Mouse (Mus musculus) stomach, embryonic 15.5 days (tissue): Measurements from ENCODE around the gene Agtpbp1. TPM values are rescaled to one million over a fixed set of nuclear protein-coding genes. Genes with fewer than 3 reads are reported as not detected.

ENCODE experiments used
- ATAC-seq: fragments of 200-750 bp; cut with Nextera tagmentation; 2 replicates; pipeline ENCODE4 v1.8.0; 2017; ENCODE audit warnings: low read depth, moderate number of reproducible peaks, moderate TSS enrichment; ENCODE audit not compliant: insufficient read depth, low FRiP score
- H3K27ac ChIP-seq: fragments of 300-500 bp; sonication (generic); 2 replicates; pipeline ENCODE4 v1.5.1; 2015; ENCODE audit warnings: mild to moderate bottlenecking, inconsistent platforms
- H3K27me3 ChIP-seq: fragments of 300-500 bp; sonication (generic); replicated peaks from 2 replicates; pipeline ENCODE4 v1.6.1; 2015; ENCODE audit warnings: inconsistent platforms
- H3K36me3 ChIP-seq: fragments of 300-500 bp; sonication (generic); 2 replicates; pipeline ENCODE4 v1.6.1; 2015; ENCODE audit warnings: inconsistent platforms
- H3K4me1 ChIP-seq: fragments of 300-500 bp; sonication (generic); 2 replicates; pipeline ENCODE4 v1.6.1; 2015; ENCODE audit warnings: inconsistent platforms
- H3K4me2 ChIP-seq: fragments of 300-500 bp; sonication (generic); 2 replicates; pipeline ENCODE4 v1.6.1; 2015; ENCODE audit warnings: mild to moderate bottlenecking, inconsistent platforms
- H3K4me3 ChIP-seq: fragments of 300-500 bp; sonication (generic); replicated peaks from 2 replicates; pipeline ENCODE4 v1.5.1; 2015; ENCODE audit warnings: inconsistent platforms
- H3K9ac ChIP-seq: fragments of 300-500 bp; sonication (generic); 2 replicates; pipeline ENCODE4 v1.6.1; 2015; ENCODE audit warnings: inconsistent platforms
- H3K9me3 ChIP-seq: fragments of 300-500 bp; sonication (generic); 2 replicates; pipeline ENCODE4 v1.6.1; 2016; ENCODE audit warnings: inconsistent platforms
- WGBS: fragments of 180-500 bp; shearing (Covaris S2); methylation state at CpG from one replicate; pipeline ENCODE4 v1.1.7; 2015; 5-methylcytosine and 5-hydroxymethylcytosine counted together
- polyA plus RNA-seq: library from polyadenylated mRNA; unstranded; fragments of >200 nt; fragmentation: Nextera tagmentation; extraction: Ambion mirVana; gene quantifications from 2 replicates; pipeline ENCODE4 v1.2.1, GENCODE M21; 2015

Gene Agtpbp1
- polyA plus RNA-seq, 1 experiment from 2014 or later, result 20.1 TPM

- Histone ChIP-seq H3K9me3 (no peaks in the 10 kb centered on the region), H3K9ac (no peak overlapping the region), H3K27ac (no peak overlapping the region), H3K27me3 (no peaks in the 10 kb centered on the region), H3K4me1 (no peaks in the 10 kb centered on the region), H3K4me3 (no peak overlapping the region), H3K36me3 (no peaks in the 10 kb centered on the region), H3K4me2 (no peak overlapping the region)
- 65% methylated on average over 11 of the region's 11 CpGs for WGBS
- ATAC-seq, result no peak
These were observed 63.6 kb downstream of the Agtpbp1 start for GRCm38 (mm10) chr13:59521271-59522064.

GRCm38 (mm10) chr13:59520834-59521233 is 64.2 kb downstream of the Agtpbp1 start:
- no peak for ATAC-seq
- Histone ChIP-seq H3K4me2 (no peak overlapping the region), H3K4me3 (no peak overlapping the region), H3K27me3 (no peaks in the 10 kb centered on the region), H3K9me3 (no peaks in the 10 kb centered on the region), H3K27ac (no peak overlapping the region), H3K36me3 (no peaks in the 10 kb centered on the region), H3K4me1 (no peaks in the 10 kb centered on the region), H3K9ac (no peak overlapping the region)
- 87% methylated on average over 2 of the region's 2 CpGs for WGBS

GRCm38 (mm10) chr13:59519479-59519878 is 65.5 kb downstream of the Agtpbp1 start:
- no peaks in the 10 kb centered on the region for H3K4me1 ChIP-seq
- H3K9me3 ChIP-seq, result no peaks in the 10 kb centered on the region
- no peak overlapping the region for H3K4me2 ChIP-seq
- H3K27ac ChIP-seq, result no peak overlapping the region
- no peak overlapping the region for H3K9ac ChIP-seq
- WGBS, result 80% methylated on average over 6 of the region's 6 CpGs
- no peaks in the 10 kb centered on the region for H3K36me3 ChIP-seq
- ATAC-seq, result no peak
- no peaks in the 10 kb centered on the region for H3K27me3 ChIP-seq
- H3K4me3 ChIP-seq, result no peak overlapping the region

- no peak for ATAC-seq
- Histone ChIP-seq H3K4me2 (no peak overlapping the region), H3K9ac (no peak overlapping the region), H3K4me1 (no peaks in the 10 kb centered on the region), H3K4me3 (no peak overlapping the region), H3K27me3 (no peaks in the 10 kb centered on the region), H3K27ac (no peak overlapping the region), H3K9me3 (no peaks in the 10 kb centered on the region), H3K36me3 (no peaks in the 10 kb centered on the region)
- 26% methylated on average over 4 of the region's 4 CpGs for WGBS
These were observed 67.0 kb downstream of the Agtpbp1 start for GRCm38 (mm10) chr13:59518016-59518415.

GRCm38 (mm10) chr13:59515074-59515473 is 70.0 kb downstream of the Agtpbp1 start:
- Histone ChIP-seq H3K4me1 (no peaks in the 10 kb centered on the region), H3K9ac (no peak overlapping the region), H3K36me3 (no peaks in the 10 kb centered on the region), H3K9me3 (no peaks in the 10 kb centered on the region), H3K4me2 (no peak overlapping the region), H3K27me3 (no peaks in the 10 kb centered on the region), H3K27ac (no peak overlapping the region), H3K4me3 (no peak overlapping the region)
- no peak for ATAC-seq
- 37% methylated on average over 7 of the region's 7 CpGs for WGBS

- H3K27ac ChIP-seq, result no peak overlapping the region
These were observed 75.2 kb downstream of the Agtpbp1 start for GRCm38 (mm10) chr13:59509644-59510366.

GRCm38 (mm10) chr13:59508584-59508983 is 76.4 kb downstream of the Agtpbp1 start:
- 39% methylated on average over 4 of the region's 4 CpGs for WGBS
- Histone ChIP-seq H3K36me3 (peaks cover 12% of the 10 kb centered on the region; the same call in 1 of the 2 replicates), H3K4me1 (peaks cover 4% of the 10 kb centered on the region), H3K9me3 (no peaks in the 10 kb centered on the region), H3K27ac (no peak overlapping the region), H3K9ac (no peak overlapping the region), H3K27me3 (no peaks in the 10 kb centered on the region), H3K4me3 (no peak overlapping the region), H3K4me2 (no peak overlapping the region)
- ATAC-seq, result no peak

More at GRCm38 (mm10) chr13:59509644-59510366, 75.2 kb downstream of the Agtpbp1 start:
- H3K9me3 ChIP-seq, result no peaks in the 10 kb centered on the region
- peaks cover 4% of the 10 kb centered on the region for H3K4me1 ChIP-seq
- H3K4me3 ChIP-seq, result no peak overlapping the region
- 52% methylated on average over 10 of the region's 10 CpGs for WGBS
- H3K36me3 ChIP-seq, result peaks cover 8% of the 10 kb centered on the region; the same call in 1 of the 2 replicates
- H3K9ac ChIP-seq, result no peak overlapping the region
- no peaks in the 10 kb centered on the region for H3K27me3 ChIP-seq
- no peak for ATAC-seq
- no peak overlapping the region for H3K4me2 ChIP-seq

- Histone ChIP-seq H3K4me2 (no peak overlapping the region), H3K36me3 (peaks cover 12% of the 10 kb centered on the region; the same call in 1 of the 2 replicates), H3K27me3 (no peaks in the 10 kb centered on the region), H3K27ac (no peak overlapping the region), H3K9ac (no peak overlapping the region), H3K4me1 (peaks cover 4% of the 10 kb centered on the region), H3K9me3 (no peaks in the 10 kb centered on the region), H3K4me3 (no peak overlapping the region)
- 74% methylated on average over 1 of the region's 1 CpGs for WGBS
- no peak for ATAC-seq
These were observed 78.6 kb downstream of the Agtpbp1 start for GRCm38 (mm10) chr13:59506450-59506849.

GRCm38 (mm10) chr13:59505867-59506266 is 79.2 kb downstream of the Agtpbp1 start:
- H3K4me1 ChIP-seq, result peaks cover 4% of the 10 kb centered on the region
- H3K4me2 ChIP-seq, result no peak overlapping the region
- H3K9me3 ChIP-seq, result no peaks in the 10 kb centered on the region
- H3K27me3 ChIP-seq, result no peaks in the 10 kb centered on the region
- ATAC-seq, result no peak
- WGBS, result 93% methylated on average over 4 of the region's 4 CpGs
- H3K9ac ChIP-seq, result no peak overlapping the region
- no peak overlapping the region for H3K4me3 ChIP-seq
- no peak overlapping the region for H3K27ac ChIP-seq
- peaks cover 12% of the 10 kb centered on the region; the same call in 1 of the 2 replicates for H3K36me3 ChIP-seq

GRCm38 (mm10) chr13:59503581-59503980 is 81.4 kb downstream of the Agtpbp1 start:
- ATAC-seq, result no peak
- H3K4me1 ChIP-seq, result no peaks in the 10 kb centered on the region
- peaks cover 18% of the 10 kb centered on the region; the same call in 1 of the 2 replicates for H3K36me3 ChIP-seq
- H3K4me2 ChIP-seq, result no peak overlapping the region
- no peaks in the 10 kb centered on the region for H3K9me3 ChIP-seq
- H3K9ac ChIP-seq, result no peak overlapping the region
- WGBS, result 73% methylated on average over 4 of the region's 4 CpGs
- H3K4me3 ChIP-seq, result no peak overlapping the region
- no peak overlapping the region for H3K27ac ChIP-seq
- H3K27me3 ChIP-seq, result no peaks in the 10 kb centered on the region

- H3K9me3 ChIP-seq, result no peaks in the 10 kb centered on the region
- 85% methylated on average over 6 of the region's 6 CpGs for WGBS
- H3K4me3 ChIP-seq, result no peak overlapping the region
- H3K9ac ChIP-seq, result no peak overlapping the region
- ATAC-seq, result no peak
- peaks cover 14% of the 10 kb centered on the region; the same call in 1 of the 2 replicates for H3K36me3 ChIP-seq
- H3K27ac ChIP-seq, result no peak overlapping the region
- H3K27me3 ChIP-seq, result no peaks in the 10 kb centered on the region
- no peak overlapping the region for H3K4me2 ChIP-seq
- H3K4me1 ChIP-seq, result no peaks in the 10 kb centered on the region
These were observed 85.2 kb downstream of the Agtpbp1 start for GRCm38 (mm10) chr13:59499831-59500230.

GRCm38 (mm10) chr13:59499374-59499773 is 85.7 kb downstream of the Agtpbp1 start:
- Histone ChIP-seq H3K9me3 (no peaks in the 10 kb centered on the region), H3K4me1 (no peaks in the 10 kb centered on the region), H3K4me3 (no peak overlapping the region), H3K27me3 (no peaks in the 10 kb centered on the region), H3K9ac (no peak overlapping the region), H3K27ac (no peak overlapping the region), H3K36me3 (peaks cover 19% of the 10 kb centered on the region; the same call in 1 of the 2 replicates), H3K4me2 (no peak overlapping the region)
- ATAC-seq, result no peak
- 94% methylated on average over 2 of the region's 2 CpGs for WGBS
